Mouse (Mus musculus) T-helper 17 cell (primary cell): ENCODE measurements around the gene Mrtfb.

Experiments used
- in situ Hi-C, 2 experiments: fragments of 300-600 bp; cut with MboI, MseI; formaldehyde crosslinking; loops; 1 replicate in 1 of 2; 2 replicates in 1 of 2; pipeline ENCODE4 v1.15.1; 2025; ENCODE audit warnings: high pct_unique_total_duplicates in 2 of 2

The Mrtfb gene

GRCm38 (mm10) chr16:13460777-13461408, 204.6 kb downstream of the Mrtfb start:
- in situ Hi-C loops, result no loop called here

- in situ Hi-C loops, result no loop called here
Observed at GRCm38 (mm10) chr16:13464662-13465061, 208.4 kb downstream of the Mrtfb start.
